Mouse (Mus musculus) myocyte (in vitro differentiated cells): ENCODE results near the gene Rab44.

ENCODE experiments used
- E2F4 ChIP-seq: IDR thresholded peaks from one replicate; pipeline ENCODE4 v1.6.1; 2011; ENCODE audit warnings: mild to moderate bottlenecking, control low read depth, moderate library complexity; ENCODE audit not compliant: insufficient read depth
- MAX ChIP-seq: IDR thresholded peaks from one replicate; pipeline ENCODE4 v1.6.1; 2011; ENCODE audit warnings: low read depth, mild to moderate bottlenecking, control low read depth
- POLR2A ChIP-seq: IDR thresholded peaks from one replicate; pipeline ENCODE4 v1.6.1; 2011; ENCODE audit warnings: low read depth, mild to moderate bottlenecking, control low read depth, moderate library complexity; ENCODE audit not compliant: insufficient read length
- REST ChIP-seq: IDR thresholded peaks from one replicate; pipeline ENCODE4 v1.6.1; 2011; ENCODE audit warnings: mild to moderate bottlenecking, control low read depth, moderate library complexity; ENCODE audit not compliant: insufficient read depth, insufficient read length
- TCF12 ChIP-seq: IDR thresholded peaks from one replicate; pipeline ENCODE4 v1.6.1; 2011; ENCODE audit warnings: mild to moderate bottlenecking, control low read depth; ENCODE audit not compliant: poor library complexity, insufficient read depth, severe bottlenecking
- USF1 ChIP-seq: IDR thresholded peaks from one replicate; pipeline ENCODE4 v1.6.1; 2011; ENCODE audit warnings: low read depth, mild to moderate bottlenecking, control low read depth, moderate library complexity

- TF ChIP-seq TCF12 = no peak
- no peak for TF ChIP-seq E2F4
- no peak for TF ChIP-seq POLR2A
- TF ChIP-seq USF1 = no peak
- no peak for TF ChIP-seq REST
- no peak for TF ChIP-seq MAX
These were observed 29.3 kb upstream of the Rab44 start for GRCm38 (mm10) chr17:29084656-29085055.
